Mouse (Mus musculus) embryonic fibroblast, embryonic 13.5 days (primary cell): ENCODE data around the gene Lhx1.

Experiments
- CTCF ChIP-seq: IDR thresholded peaks from 2 replicates; pipeline ENCODE4 v1.5.1; 2011; ENCODE audit warnings: mild to moderate bottlenecking, control low read depth, low read length, moderate library complexity, borderline replicate concordance; ENCODE audit not compliant: insufficient read depth
- POLR2A ChIP-seq: IDR thresholded peaks from 2 replicates; pipeline ENCODE4 v1.6.1; 2011; ENCODE audit warnings: low read depth, mild to moderate bottlenecking, control low read depth, low read length, moderate library complexity

DNA sequence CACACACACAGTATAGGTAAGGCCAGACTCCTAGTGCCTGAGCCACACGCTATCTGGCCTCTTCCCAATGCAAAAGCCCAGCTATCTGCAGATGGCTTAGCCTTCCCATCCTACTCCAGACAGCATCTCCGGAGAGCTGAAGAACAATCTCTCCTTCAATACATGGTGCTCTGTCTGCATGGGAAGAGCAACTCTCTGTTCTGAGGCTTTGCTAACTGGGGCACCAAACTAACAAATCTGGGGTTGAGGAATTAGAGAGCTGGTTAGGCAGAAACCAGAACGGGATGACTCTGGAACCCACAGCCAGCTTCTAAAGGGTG lies 4.3 kb downstream of the Lhx1 start:
- TF ChIP-seq CTCF, result no peak
- no peak for TF ChIP-seq POLR2A
